Mouse (Mus musculus): ENCODE results near the gene Klhdc7b. TPM values are rescaled to one million over a fixed set of nuclear protein-coding genes. Genes with fewer than 3 reads are reported as not detected.

Gene Klhdc7b
- polyA plus RNA-seq, 1 experiment, result not detected

GRCm38 (mm10) chr15:89373762-89374248 is 10.9 kb upstream of the Klhdc7b start, which contains the start of gene Sco2:
TSS of gene Sco2 (minus strand) at chr15:89373846.
- peaks cover 9% of the 10 kb centered on the region; the same call in 1 of the 2 replicates for H3K4me1 ChIP-seq (ENCODE audit: control insufficient read depth, insufficient read depth, insufficient read length)
- peak within 1 kb of the TSS; percentile 73 for H3K4me3 ChIP-seq (ENCODE audit: extremely low read depth, insufficient read depth, insufficient read length)
- WGBS, result under 1% methylated on average over 42 of the region's 42 CpGs
- TF ChIP-seq POLR2A (IDR thresholded peaks at IDR 0.05; ENCODE audit: low read depth, low read length) (peak; percentile 60; the same call in 1 of the 2 replicates), CTCF (IDR thresholded peaks at IDR 0.05; ENCODE audit: extremely low read depth, insufficient read depth, insufficient read length, insufficient replicate concordance) (peak; percentile 84)
- peaks cover 6% of the 10 kb centered on the region for H3K27me3 ChIP-seq (ENCODE audit: control insufficient read depth, insufficient read depth, low read length)
- H3K36me3 ChIP-seq (ENCODE audit: control insufficient read depth, insufficient read depth, low read length), result peaks cover 33% of the 10 kb centered on the region
- peak; percentile 71 to 89 for DNase-seq (ENCODE audit: low read depth in 1 of 2, low spot score in 2 of 2)
- H3K27ac ChIP-seq (ENCODE audit: insufficient read depth, low read length), result peak within 1 kb of the TSS; percentile 96

GRCm38 (mm10) chr15:89374340-89374739 is 10.4 kb upstream of the Klhdc7b start:
- DNase-seq (ENCODE audit: low read depth in 1 of 2, low spot score in 2 of 2), result no peak
- Histone ChIP-seq H3K4me1 (ENCODE audit: control insufficient read depth, insufficient read depth, insufficient read length) (peaks cover 11% of the 10 kb centered on the region), H3K4me3 (ENCODE audit: extremely low read depth, insufficient read depth, insufficient read length) (peak overlapping the region; percentile 73; the same call in 1 of the 2 replicates), H3K36me3 (ENCODE audit: control insufficient read depth, insufficient read depth, low read length) (peaks cover 30% of the 10 kb centered on the region), H3K27me3 (ENCODE audit: control insufficient read depth, insufficient read depth, low read length) (peaks cover 9% of the 10 kb centered on the region), H3K27ac (ENCODE audit: insufficient read depth, low read length) (no peak overlapping the region)
- WGBS, result 72% methylated on average over 9 of the region's 9 CpGs
- TF ChIP-seq POLR2A (IDR thresholded peaks at IDR 0.05; ENCODE audit: low read depth, low read length) (no peak), CTCF (IDR thresholded peaks at IDR 0.05; ENCODE audit: extremely low read depth, insufficient read depth, insufficient read length, insufficient replicate concordance) (no peak)

- 94% methylated on average over 17 of the region's 17 CpGs for WGBS
- no peak for TF ChIP-seq POLR2A (IDR thresholded peaks at IDR 0.05; ENCODE audit: low read depth, low read length)
- no peak for TF ChIP-seq CTCF (IDR thresholded peaks at IDR 0.05; ENCODE audit: extremely low read depth, insufficient read depth, insufficient read length, insufficient replicate concordance)
Observed at GRCm38 (mm10) chr15:89374801-89375534, 9.7 kb upstream of the Klhdc7b start.

DNA sequence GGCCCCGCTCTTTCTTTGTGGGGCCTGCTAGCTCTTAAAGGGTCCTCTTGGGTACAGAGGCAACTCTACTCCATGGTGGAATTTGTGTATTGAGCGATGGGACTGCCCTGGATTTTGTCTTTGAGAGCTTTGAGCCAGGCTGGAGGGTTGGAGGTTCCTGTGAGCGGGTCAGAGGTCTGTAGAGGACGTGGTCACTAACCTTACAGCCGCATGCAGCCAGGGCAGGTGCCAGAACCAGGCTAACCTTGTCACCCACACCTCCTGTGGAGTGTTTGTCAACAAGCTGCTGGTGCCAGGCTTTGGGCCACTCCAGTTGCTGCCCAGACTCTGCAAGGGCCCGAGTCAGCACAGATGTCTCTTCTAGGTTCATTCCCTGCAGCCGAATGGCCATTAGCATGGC is 8.7 kb upstream of the Klhdc7b start:
- Histone ChIP-seq H3K4me1 (ENCODE audit: control insufficient read depth, insufficient read depth, insufficient read length) (peaks cover 11% of the 10 kb centered on the region), H3K27me3 (ENCODE audit: control insufficient read depth, insufficient read depth, low read length) (peaks cover 9% of the 10 kb centered on the region), H3K4me3 (ENCODE audit: extremely low read depth, insufficient read depth, insufficient read length) (no peak overlapping the region), H3K27ac (ENCODE audit: insufficient read depth, low read length) (no peak overlapping the region), H3K36me3 (ENCODE audit: control insufficient read depth, insufficient read depth, low read length) (peaks cover 14% of the 10 kb centered on the region)
- no peak for DNase-seq (ENCODE audit: low read depth in 1 of 2, low spot score in 2 of 2)
- 87% methylated on average over 7 of the region's 7 CpGs for WGBS
- TF ChIP-seq POLR2A (IDR thresholded peaks at IDR 0.05; ENCODE audit: low read depth, low read length), result no peak
- no peak for TF ChIP-seq CTCF (IDR thresholded peaks at IDR 0.05; ENCODE audit: extremely low read depth, insufficient read depth, insufficient read length, insufficient replicate concordance)

More at GRCm38 (mm10) chr15:89374801-89375534, 9.7 kb upstream of the Klhdc7b start:
- DNase-seq (ENCODE audit: low read depth in 1 of 2, low spot score in 2 of 2), result no peak
- Histone ChIP-seq H3K27me3 (ENCODE audit: control insufficient read depth, insufficient read depth, low read length) (peaks cover 9% of the 10 kb centered on the region), H3K4me1 (ENCODE audit: control insufficient read depth, insufficient read depth, insufficient read length) (peaks cover 11% of the 10 kb centered on the region), H3K27ac (ENCODE audit: insufficient read depth, low read length) (no peak overlapping the region), H3K36me3 (ENCODE audit: control insufficient read depth, insufficient read depth, low read length) (peaks cover 24% of the 10 kb centered on the region), H3K4me3 (ENCODE audit: extremely low read depth, insufficient read depth, insufficient read length) (no peak overlapping the region)

- H3K4me1 ChIP-seq (ENCODE audit: control insufficient read depth, insufficient read depth, insufficient read length), result peaks cover 11% of the 10 kb centered on the region
- H3K4me3 ChIP-seq (ENCODE audit: extremely low read depth, insufficient read depth, insufficient read length), result no peak within 1 kb of the TSS
- TF ChIP-seq POLR2A (IDR thresholded peaks at IDR 0.05; ENCODE audit: low read depth, low read length) (no peak), CTCF (IDR thresholded peaks at IDR 0.05; ENCODE audit: extremely low read depth, insufficient read depth, insufficient read length, insufficient replicate concordance) (no peak)
- no peak within 1 kb of the TSS for H3K27ac ChIP-seq (ENCODE audit: insufficient read depth, low read length)
- DNase-seq (ENCODE audit: low read depth in 1 of 2, low spot score in 2 of 2), result no peak
- WGBS, result 84% methylated on average over 16 of the region's 16 CpGs
- H3K36me3 ChIP-seq (ENCODE audit: control insufficient read depth, insufficient read depth, low read length), result peaks cover 6% of the 10 kb centered on the region
- H3K27me3 ChIP-seq (ENCODE audit: control insufficient read depth, insufficient read depth, low read length), result peaks cover 9% of the 10 kb centered on the region
Observed at GRCm38 (mm10) chr15:89376957-89377356, 7.8 kb upstream of the Klhdc7b start, which contains the start of gene Tymp. TSS of gene Tymp (minus strand) at chr15:89377039.

DNA sequence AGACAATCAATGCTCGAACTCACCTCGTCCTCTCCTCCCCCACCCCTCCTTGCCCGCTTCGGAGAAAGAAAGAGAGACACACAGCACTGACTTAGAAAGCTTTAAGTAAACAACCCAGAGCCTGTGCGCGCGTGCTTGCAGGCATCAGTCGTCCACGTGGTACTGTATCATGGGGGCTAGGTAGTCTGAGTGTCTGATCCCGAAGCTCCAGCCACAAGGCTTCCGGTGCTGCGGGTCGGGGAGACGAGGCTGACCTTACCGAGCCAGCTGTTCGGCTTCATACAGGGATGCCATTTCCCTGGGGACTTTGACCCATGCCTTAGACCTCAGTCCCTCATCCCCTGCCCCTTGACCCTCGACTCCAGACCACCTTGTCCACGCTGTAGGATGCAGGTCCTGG is 7.4 kb upstream of the Klhdc7b start:
- Histone ChIP-seq H3K4me3 (ENCODE audit: extremely low read depth, insufficient read depth, insufficient read length) (no peak overlapping the region), H3K36me3 (ENCODE audit: control insufficient read depth, insufficient read depth, low read length) (peaks cover 2% of the 10 kb centered on the region; the same call in 1 of the 2 replicates), H3K27ac (ENCODE audit: insufficient read depth, low read length) (no peak overlapping the region), H3K4me1 (ENCODE audit: control insufficient read depth, insufficient read depth, insufficient read length) (peaks cover 11% of the 10 kb centered on the region), H3K27me3 (ENCODE audit: control insufficient read depth, insufficient read depth, low read length) (peaks cover 9% of the 10 kb centered on the region)
- TF ChIP-seq POLR2A (IDR thresholded peaks at IDR 0.05; ENCODE audit: low read depth, low read length) (no peak), CTCF (IDR thresholded peaks at IDR 0.05; ENCODE audit: extremely low read depth, insufficient read depth, insufficient read length, insufficient replicate concordance) (no peak)
- 44% methylated on average over 18 of the region's 18 CpGs for WGBS
- DNase-seq (ENCODE audit: low read depth in 1 of 2, low spot score in 2 of 2), result no peak

Measured in spleen, adult 2 months (tissue).